Mouse (Mus musculus) urinary bladder, postnatal 10 days (tissue): Measurements from ENCODE around the gene Clcnka.

Source experiments
- DNase-seq: peaks from one replicate; pipeline ENCODE4 v3.0.0; 2022; ENCODE audit warnings: low spot score

Gene Clcnka

GRCm38 (mm10) chr4:141421423-141421822, 22.9 kb upstream of the Clcnka start:
- DNase-seq: no peak

GRCm38 (mm10) chr4:141420886-141421285, 22.4 kb upstream of the Clcnka start:
- no peak for DNase-seq

GRCm38 (mm10) chr4:141420192-141420829, 21.8 kb upstream of the Clcnka start, which contains the start of gene Hspb7:
Gene Hspb7 (plus strand): TSS chr4:141420779.
- no peak for DNase-seq

- no peak for DNase-seq
Measured at GRCm38 (mm10) chr4:141419398-141420191, 21.1 kb upstream of the Clcnka start.

- no peak for DNase-seq
Measured at GRCm38 (mm10) chr4:141415924-141416323, 17.4 kb upstream of the Clcnka start, which contains the start of gene Clcnkb. Gene Clcnkb (minus strand): TSS chr4:141416014.

GRCm38 (mm10) chr4:141411430-141411992, 13.0 kb upstream of the Clcnka start:
- no peak for DNase-seq

GRCm38 (mm10) chr4:141408577-141408976, 10.1 kb upstream of the Clcnka start:
- no peak for DNase-seq

GRCm38 (mm10) chr4:141406516-141407299, 8.2 kb upstream of the Clcnka start:
- no peak for DNase-seq

GRCm38 (mm10) chr4:141405314-141405622, 6.7 kb upstream of the Clcnka start:
- no peak for DNase-seq

- peak; percentile 74 for DNase-seq
Measured at GRCm38 (mm10) chr4:141404518-141405313, 6.2 kb upstream of the Clcnka start.

- DNase-seq: no peak
Measured at GRCm38 (mm10) chr4:141400171-141400570, 1.6 kb upstream of the Clcnka start.

GRCm38 (mm10) chr4:141397861-141398260, 663 bp downstream of the Clcnka start:
- DNase-seq: no peak

GRCm38 (mm10) chr4:141394751-141395150, 3.8 kb downstream of the Clcnka start:
- DNase-seq: no peak

- no peak for DNase-seq
Measured at GRCm38 (mm10) chr4:141391293-141391692, 7.2 kb downstream of the Clcnka start.

- DNase-seq: no peak
Measured at GRCm38 (mm10) chr4:141389366-141390150, 9.0 kb downstream of the Clcnka start.

GRCm38 (mm10) chr4:141387933-141388332, 10.6 kb downstream of the Clcnka start:
- DNase-seq: no peak

GRCm38 (mm10) chr4:141387093-141387784, 11.3 kb downstream of the Clcnka start:
- DNase-seq: no peak

- no peak for DNase-seq
Measured at GRCm38 (mm10) chr4:141386150-141386549, 12.4 kb downstream of the Clcnka start.

- no peak for DNase-seq
Measured at GRCm38 (mm10) chr4:141385275-141385674, 13.2 kb downstream of the Clcnka start.

GRCm38 (mm10) chr4:141382406-141382805, 16.1 kb downstream of the Clcnka start:
- DNase-seq: no peak
